Mouse (Mus musculus) bone marrow, adult 2 months (tissue): ENCODE results near the gene Gtpbp3.

ENCODE experiments used
- CTCF ChIP-seq: fragments of 200-500 bp; IDR thresholded peaks from 2 replicates; pipeline ENCODE4 v1.5.1; 2011; ENCODE audit warnings: low read length, control low read depth; ENCODE audit not compliant: control insufficient read depth, insufficient read depth
- POLR2A ChIP-seq: fragments of 200-500 bp; IDR thresholded peaks from 2 replicates; pipeline ENCODE4 v1.6.1; 2011; ENCODE audit warnings: low read depth, mild to moderate bottlenecking, control low read depth, low read length, borderline replicate concordance; ENCODE audit not compliant: control insufficient read depth

DNA sequence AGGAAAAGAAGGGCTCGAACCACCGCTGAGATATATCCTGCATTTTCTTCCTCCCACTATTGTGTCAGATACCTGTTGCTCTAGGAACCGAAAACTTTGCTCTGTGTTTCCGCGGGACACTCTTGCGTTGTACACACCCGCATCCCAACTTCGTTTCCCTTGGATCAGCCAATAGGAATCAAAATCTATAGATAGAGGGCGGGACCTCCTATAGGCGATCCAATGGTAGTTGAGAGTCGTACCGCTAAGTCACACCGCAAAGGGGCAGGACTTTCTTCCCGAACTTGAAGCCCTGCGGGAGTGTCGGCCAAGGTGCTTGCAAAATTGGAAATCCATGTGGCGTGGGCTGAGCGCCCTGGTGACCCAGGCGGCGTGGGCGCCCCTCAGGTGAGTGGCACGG, 551 bp downstream of the Gtpbp3 start:
- TF ChIP-seq POLR2A (no peak), CTCF (no peak)
